Mouse (Mus musculus) hindbrain, embryonic 13.5 days (tissue): ENCODE results near the gene 4930539E08Rik. TPM values are rescaled to one million over a fixed set of nuclear protein-coding genes. Genes with fewer than 3 reads are reported as not detected.

ENCODE experiments used
- ATAC-seq: fragments of 200-750 bp; cut with Nextera tagmentation; 2 replicates; pipeline ENCODE4 v1.8.0; 2017; ENCODE audit warnings: moderate TSS enrichment; ENCODE audit not compliant: low FRiP score
- H3K27ac ChIP-seq: fragments of 300-500 bp; sonication (generic); 2 replicates; pipeline ENCODE4 v1.5.1; 2015; ENCODE audit warnings: inconsistent platforms, mild to moderate bottlenecking, moderate library complexity
- H3K27me3 ChIP-seq: fragments of 300-500 bp; sonication (generic); 2 replicates; pipeline ENCODE4 v1.6.1; 2015; ENCODE audit warnings: mild to moderate bottlenecking, inconsistent platforms
- H3K36me3 ChIP-seq: fragments of 300-500 bp; sonication (generic); 2 replicates; pipeline ENCODE4 v1.6.1; 2015; ENCODE audit warnings: mild to moderate bottlenecking, inconsistent platforms
- H3K4me1 ChIP-seq: fragments of 300-500 bp; sonication (generic); replicated peaks from 2 replicates; pipeline ENCODE4 v1.6.1; 2015; ENCODE audit warnings: inconsistent platforms
- H3K4me2 ChIP-seq: fragments of 300-500 bp; sonication (generic); 2 replicates; pipeline ENCODE4 v1.6.1; 2015; ENCODE audit warnings: inconsistent platforms, mild to moderate bottlenecking, moderate library complexity
- H3K4me3 ChIP-seq: fragments of 300-500 bp; sonication (generic); 2 replicates; pipeline ENCODE4 v1.5.1; 2015; ENCODE audit warnings: mild to moderate bottlenecking, inconsistent platforms
- H3K9ac ChIP-seq: fragments of 300-500 bp; sonication (generic); 2 replicates; pipeline ENCODE4 v1.6.1; 2015; ENCODE audit warnings: mild to moderate bottlenecking, inconsistent platforms
- H3K9me3 ChIP-seq: fragments of 300-500 bp; sonication (generic); 2 replicates; pipeline ENCODE4 v1.6.1; 2016; ENCODE audit warnings: inconsistent platforms
- WGBS: fragments of 180-500 bp; shearing (Covaris S2); methylation state at CpG from one replicate; pipeline ENCODE4 v1.1.7; 2015; 5-methylcytosine and 5-hydroxymethylcytosine counted together
- polyA plus RNA-seq: library from polyadenylated mRNA; unstranded; fragments of >200 nt; fragmentation: Nextera tagmentation; extraction: Ambion mirVana; gene quantifications from 2 replicates; pipeline ENCODE4 v1.2.1, GENCODE M21; 2015

The 4930539E08Rik gene
- 0.31 and 0.57 TPM in 2 replicates for polyA plus RNA-seq

GRCm38 (mm10) chr17:28915060-28915628 is at the start of gene 4930539E08Rik:
Gene 4930539E08Rik (minus strand): TSS chr17:28915324.
- no peaks in the 10 kb centered on the region for H3K36me3 ChIP-seq
- 67% methylated on average over 12 of the region's 12 CpGs for WGBS
- no peak within 1 kb of the TSS for H3K27ac ChIP-seq
- H3K4me1 ChIP-seq: no peaks in the 10 kb centered on the region
- no peak for ATAC-seq
- no peak within 1 kb of the TSS for H3K9ac ChIP-seq
- no peak within 1 kb of the TSS for H3K4me2 ChIP-seq
- H3K9me3 ChIP-seq: no peaks in the 10 kb centered on the region
- peaks cover 5% of the 10 kb centered on the region for H3K27me3 ChIP-seq
- H3K4me3 ChIP-seq: no peak within 1 kb of the TSS

- no peak for ATAC-seq
- Histone ChIP-seq H3K4me3 (no peak overlapping the region), H3K4me2 (no peak overlapping the region), H3K9ac (no peak overlapping the region), H3K27ac (no peak overlapping the region), H3K27me3 (no peaks in the 10 kb centered on the region), H3K4me1 (no peaks in the 10 kb centered on the region), H3K9me3 (no peaks in the 10 kb centered on the region), H3K36me3 (peaks cover 71% of the 10 kb centered on the region)
- WGBS: 94% methylated on average over 10 of the region's 10 CpGs
Measured at GRCm38 (mm10) chr17:28961596-28961995, 46.5 kb upstream of the 4930539E08Rik start.

- H3K4me2 ChIP-seq: no peak overlapping the region
- peaks cover 67% of the 10 kb centered on the region for H3K36me3 ChIP-seq
- H3K27me3 ChIP-seq: no peaks in the 10 kb centered on the region
- no peak overlapping the region for H3K4me3 ChIP-seq
- no peak for ATAC-seq
- no peaks in the 10 kb centered on the region for H3K9me3 ChIP-seq
- no peak overlapping the region for H3K27ac ChIP-seq
- no peak overlapping the region for H3K9ac ChIP-seq
- WGBS: 78% methylated on average over 10 of the region's 10 CpGs
- no peaks in the 10 kb centered on the region for H3K4me1 ChIP-seq
Measured at GRCm38 (mm10) chr17:28960597-28960996, 45.5 kb upstream of the 4930539E08Rik start.

GRCm38 (mm10) chr17:28954416-28954815 is 39.3 kb upstream of the 4930539E08Rik start:
- Histone ChIP-seq H3K4me2 (no peak overlapping the region; the same call in 1 of the 2 replicates), H3K4me3 (0 out of 2 replicates have a peak overlapping the region, but pooled peaks have one; percentile 68), H3K4me1 (peaks cover 27% of the 10 kb centered on the region), H3K27me3 (no peaks in the 10 kb centered on the region), H3K9ac (no peak overlapping the region), H3K36me3 (peaks cover 16% of the 10 kb centered on the region), H3K9me3 (no peaks in the 10 kb centered on the region), H3K27ac (no peak overlapping the region)
- no peak for ATAC-seq
- 98% methylated on average over 9 of the region's 9 CpGs for WGBS

- peaks cover 15% of the 10 kb centered on the region for H3K36me3 ChIP-seq
- peaks cover 27% of the 10 kb centered on the region for H3K4me1 ChIP-seq
- H3K9ac ChIP-seq: peak overlapping the region; percentile 83
- H3K4me2 ChIP-seq: peak overlapping the region; percentile 88
- H3K9me3 ChIP-seq: no peaks in the 10 kb centered on the region
- no peaks in the 10 kb centered on the region for H3K27me3 ChIP-seq
- WGBS: 30% methylated on average over 9 of the region's 9 CpGs
- H3K27ac ChIP-seq: peak overlapping the region; percentile 98
- H3K4me3 ChIP-seq: peak overlapping the region; percentile 68
- no peak for ATAC-seq
Measured at GRCm38 (mm10) chr17:28953251-28953650, 38.1 kb upstream of the 4930539E08Rik start.

GRCm38 (mm10) chr17:28951831-28952799 is 37.0 kb upstream of the 4930539E08Rik start, which contains the start of gene Kctd20:
Gene Kctd20 (plus strand): TSS chr17:28951950.
- Histone ChIP-seq H3K27me3 (no peaks in the 10 kb centered on the region), H3K9me3 (no peaks in the 10 kb centered on the region), H3K4me3 (peak within 1 kb of the TSS; percentile 68), H3K4me2 (peak within 1 kb of the TSS; percentile 88), H3K27ac (peak within 1 kb of the TSS; percentile 98), H3K36me3 (peaks cover 9% of the 10 kb centered on the region; the same call in 1 of the 2 replicates), H3K9ac (peak within 1 kb of the TSS; percentile 83), H3K4me1 (peaks cover 27% of the 10 kb centered on the region)
- 1% methylated on average over 73 of the region's 80 CpGs for WGBS
- ATAC-seq: peak; percentile 93

- Histone ChIP-seq H3K4me3 (no peak overlapping the region), H3K27me3 (no peaks in the 10 kb centered on the region), H3K4me1 (peaks cover 27% of the 10 kb centered on the region), H3K9me3 (no peaks in the 10 kb centered on the region), H3K9ac (0 out of 2 replicates have a peak overlapping the region, but pooled peaks have one; percentile 83), H3K36me3 (no peaks in the 10 kb centered on the region), H3K4me2 (no peak overlapping the region), H3K27ac (no peak overlapping the region)
- ATAC-seq: no peak
- 83% methylated on average over 4 of the region's 4 CpGs for WGBS
Measured at GRCm38 (mm10) chr17:28950751-28951150, 35.6 kb upstream of the 4930539E08Rik start.

GRCm38 (mm10) chr17:28948661-28949060 is 33.5 kb upstream of the 4930539E08Rik start:
- Histone ChIP-seq H3K36me3 (no peaks in the 10 kb centered on the region), H3K27me3 (no peaks in the 10 kb centered on the region), H3K9me3 (no peaks in the 10 kb centered on the region), H3K27ac (no peak overlapping the region), H3K9ac (no peak overlapping the region), H3K4me3 (no peak overlapping the region), H3K4me2 (no peak overlapping the region), H3K4me1 (peaks cover 15% of the 10 kb centered on the region)
- no peak for ATAC-seq
- WGBS: 84% methylated on average over 4 of the region's 4 CpGs

GRCm38 (mm10) chr17:28947011-28947939 is 32.2 kb upstream of the 4930539E08Rik start:
- Histone ChIP-seq H3K9me3 (no peaks in the 10 kb centered on the region), H3K4me2 (no peak overlapping the region), H3K36me3 (no peaks in the 10 kb centered on the region), H3K4me3 (no peak overlapping the region), H3K4me1 (peaks cover 8% of the 10 kb centered on the region), H3K27ac (no peak overlapping the region), H3K9ac (no peak overlapping the region), H3K27me3 (no peaks in the 10 kb centered on the region)
- 91% methylated on average over 19 of the region's 19 CpGs for WGBS
- ATAC-seq: no peak

GRCm38 (mm10) chr17:28944481-28944880 is 29.4 kb upstream of the 4930539E08Rik start:
- WGBS: 96% methylated on average over 7 of the region's 7 CpGs
- ATAC-seq: no peak
- no peaks in the 10 kb centered on the region for H3K27me3 ChIP-seq
- H3K4me3 ChIP-seq: no peak overlapping the region
- H3K9me3 ChIP-seq: no peaks in the 10 kb centered on the region
- no peaks in the 10 kb centered on the region for H3K36me3 ChIP-seq
- no peaks in the 10 kb centered on the region for H3K4me1 ChIP-seq
- H3K9ac ChIP-seq: no peak overlapping the region
- no peak overlapping the region for H3K27ac ChIP-seq
- no peak overlapping the region for H3K4me2 ChIP-seq

- H3K27ac ChIP-seq: no peak within 1 kb of the TSS
- H3K4me2 ChIP-seq: no peak within 1 kb of the TSS
- no peaks in the 10 kb centered on the region for H3K36me3 ChIP-seq
- ATAC-seq: no peak
- no peaks in the 10 kb centered on the region for H3K4me1 ChIP-seq
- H3K9ac ChIP-seq: no peak within 1 kb of the TSS
- no peaks in the 10 kb centered on the region for H3K9me3 ChIP-seq
- H3K27me3 ChIP-seq: no peaks in the 10 kb centered on the region
- 93% methylated on average over 7 of the region's 7 CpGs for WGBS
- no peak within 1 kb of the TSS for H3K4me3 ChIP-seq
Measured at GRCm38 (mm10) chr17:28943740-28944139, 28.6 kb upstream of the 4930539E08Rik start, which contains the start of gene Pxt1. Gene Pxt1 (minus strand): TSS chr17:28943840.
